Mouse (Mus musculus): Measurements from ENCODE around the gene Cd59b.
"Not testable (repeated sequence)": the region's sequence is repeated elsewhere in the genome, so short reads cannot be mapped to it uniquely, and the experiment has no call there.

DNA sequence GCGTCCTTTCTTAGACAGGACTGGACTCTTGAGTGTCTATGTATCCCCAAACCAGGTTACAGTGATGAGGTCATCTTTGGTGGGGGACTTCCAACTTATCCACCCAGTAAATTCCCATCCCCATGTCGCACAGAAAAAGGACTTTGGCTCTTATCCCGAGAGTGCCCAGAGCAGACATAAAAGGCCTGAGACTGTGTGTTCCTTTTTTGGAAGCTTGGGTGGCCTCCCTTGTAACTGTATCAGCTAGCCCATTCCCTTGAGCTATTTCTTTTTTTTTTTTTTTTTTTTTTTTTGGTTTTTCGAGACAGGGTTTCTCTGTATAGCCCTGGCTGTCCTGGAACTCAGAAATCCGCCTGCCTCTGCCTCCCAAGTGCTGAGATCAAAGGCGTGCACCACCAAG lies 4.1 kb upstream of the Cd59b start, which contains the start of gene Gm10912:
- not testable (repeated sequence) for TF ChIP-seq CTCF (IDR thresholded peaks at IDR 0.05; ENCODE audit: extremely low read depth, insufficient read depth, insufficient read length, insufficient replicate concordance); POLR2A (IDR thresholded peaks at IDR 0.05; ENCODE audit: low read depth, low read length)

All from spleen, adult 2 months (tissue).